Mouse (Mus musculus) heart, postnatal 36 days (tissue): ENCODE measurements around the gene Cux1. TPM values are rescaled to one million over a fixed set of nuclear protein-coding genes. Genes with fewer than 3 reads are reported as not detected.

ENCODE experiments used
- DNase-seq, 2 experiments: peaks; one replicate each; pipeline ENCODE4 v3.0.0; 2021 to 2022
- intact Hi-C: fragments of 180-260 bp; cut with DNase I; formaldehyde crosslinking; loops from one replicate; pipeline ENCODE4 v1.15.1; 2025
- total RNA-seq, 2 experiments: library from RNA; stranded (reverse); gene quantifications; 2 replicates each; pipeline ENCODE4 v1.2.3; 2021

Cux1 gene
- total RNA-seq, 2 experiments from 2014 or later, result 93.1 to 99.6 TPM

DNA sequence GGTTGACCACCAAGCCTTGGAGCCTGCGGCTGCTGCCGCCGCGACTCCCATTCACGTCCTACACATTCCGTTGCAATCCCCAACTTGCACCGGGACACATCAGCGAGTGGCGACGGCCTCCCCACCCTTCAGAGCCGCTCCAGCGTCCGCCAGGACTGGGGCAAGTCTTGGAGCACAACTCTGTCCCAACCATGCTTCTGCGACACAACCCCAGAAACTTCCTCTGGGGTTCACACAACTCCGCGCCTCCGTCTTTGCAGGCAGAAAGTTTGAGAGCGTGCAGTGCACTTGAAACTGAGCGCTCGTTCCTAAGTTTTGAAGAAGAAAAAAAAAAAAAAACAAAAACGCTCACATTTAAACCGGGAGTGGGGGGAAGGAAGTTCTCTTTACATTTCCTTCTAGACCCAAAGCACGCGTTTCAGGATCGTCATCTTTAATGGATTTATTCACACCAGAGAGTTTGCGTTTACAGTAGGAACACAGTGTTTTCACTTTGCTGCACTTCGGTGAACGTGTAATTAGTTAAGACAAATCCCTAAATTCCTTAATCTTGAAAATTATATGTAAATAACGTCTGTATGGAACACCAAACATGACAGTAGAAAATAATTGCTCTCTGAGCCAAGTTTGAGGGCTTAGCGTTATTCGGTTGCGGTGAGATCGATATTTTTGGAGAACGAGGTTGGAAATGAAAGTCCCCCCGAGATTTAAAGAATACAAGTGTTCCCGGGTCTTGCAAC, 906 bp upstream of the Cux1 start:
- intact Hi-C loops, result loop anchor here (2.0 to 5.0 kb wide), 6 partner anchors 97 to 371 kb away; partner anchors contain the start of gene Prkrip1
- peak in 1 of 2 experiments; percentile 62 for DNase-seq

DNA sequence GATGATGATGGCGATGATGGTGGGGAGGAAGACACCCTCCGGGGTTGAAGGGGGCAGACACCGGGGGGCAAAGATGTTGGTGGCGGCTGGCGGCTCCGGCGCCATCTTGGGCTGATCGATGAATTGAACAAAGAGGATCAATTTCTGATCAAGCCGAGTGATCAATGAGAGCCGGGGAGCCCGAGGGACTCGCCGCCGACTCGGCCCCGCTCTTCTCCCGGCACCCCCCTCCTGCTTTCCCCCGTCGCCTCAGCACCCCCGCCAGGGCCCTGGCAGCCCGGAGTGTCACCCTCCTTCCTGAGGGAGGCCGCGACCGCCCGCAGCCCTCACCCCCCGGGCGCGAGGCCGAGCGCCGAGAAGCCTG, 496 bp downstream of the Cux1 start:
- intact Hi-C loops, result loop anchor here (1.0 to 5.0 kb wide), 9 partner anchors 56 to 369 kb away; partner anchors contain the start of gene Prkrip1
- DNase-seq, result peak in 1 of 2 experiments; percentile 47

DNA sequence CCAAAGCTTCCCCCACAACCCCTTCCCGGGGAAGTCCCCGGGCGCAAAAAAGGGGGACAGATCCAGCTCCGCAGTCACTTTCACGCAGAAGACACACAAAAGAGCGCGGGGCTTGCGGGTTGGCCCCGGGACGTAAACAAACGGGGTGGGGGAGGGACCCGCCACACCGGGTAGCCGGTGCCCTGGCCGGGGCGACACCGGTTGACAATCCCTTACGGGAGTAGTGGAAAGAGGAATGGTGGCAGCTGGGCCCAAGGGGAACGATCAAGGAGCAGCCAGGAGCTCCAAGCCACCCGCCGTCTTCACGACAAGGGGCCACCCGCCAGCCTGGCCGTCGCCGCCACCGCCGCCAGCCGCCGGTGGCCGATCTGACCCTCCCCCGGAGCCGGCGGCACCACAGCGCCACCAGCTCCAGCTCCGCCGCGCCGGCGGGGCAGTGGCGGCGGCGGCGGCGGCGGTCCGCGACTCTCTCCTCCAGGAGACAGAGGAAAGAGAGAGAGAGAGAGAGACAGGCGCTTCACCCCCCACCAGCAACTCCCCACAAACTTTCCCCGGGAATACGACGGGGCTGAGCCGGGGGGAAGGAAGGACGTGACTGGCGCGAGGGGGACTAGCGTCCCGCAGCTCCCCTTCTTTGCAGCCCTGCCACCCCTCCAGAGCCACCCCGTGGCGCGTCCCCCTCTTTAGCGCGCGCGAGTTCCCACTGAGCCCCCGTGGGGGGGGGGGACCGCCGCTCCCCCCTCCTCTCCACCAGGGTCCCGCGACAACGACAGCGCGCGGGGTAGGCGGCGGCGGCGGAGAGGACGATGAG, 1.1 kb downstream of the Cux1 start:
- DNase-seq, result peak; percentile 66 to 79
- intact Hi-C loops, result loop anchor here (2.0 to 5.0 kb wide), 8 partner anchors 55 to 369 kb away; partner anchors contain the start of gene Prkrip1

DNA sequence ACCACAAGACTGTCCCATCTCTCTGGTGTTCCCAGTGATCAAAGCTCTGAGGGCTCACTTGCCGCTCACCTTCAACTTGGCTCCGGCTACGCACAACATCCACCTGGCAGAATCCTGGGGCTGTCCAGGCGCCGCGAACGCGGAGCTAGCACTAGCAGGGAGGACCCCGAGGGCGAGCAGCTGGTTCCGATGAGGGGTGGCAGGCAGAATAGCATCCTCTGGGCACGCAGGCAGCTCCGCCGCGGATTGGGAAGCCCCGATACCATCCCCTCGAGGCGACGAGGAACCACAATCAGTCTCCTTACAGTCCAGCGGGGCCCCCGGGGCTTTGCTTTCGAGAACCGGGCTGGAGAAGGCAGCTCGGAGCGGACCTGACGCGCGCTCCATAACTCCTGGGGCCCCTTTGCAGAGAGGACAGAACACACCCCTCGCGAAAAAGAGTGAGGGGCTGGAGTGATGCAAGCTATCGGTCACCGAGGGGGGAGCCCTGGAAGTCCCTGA, 1.9 kb downstream of the Cux1 start:
- peak; percentile 54 to 68 for DNase-seq
- intact Hi-C loops, result loop anchor here (5.0 kb wide), 5 partner anchors 103 to 368 kb away; partner anchors contain the start of gene Prkrip1

DNA sequence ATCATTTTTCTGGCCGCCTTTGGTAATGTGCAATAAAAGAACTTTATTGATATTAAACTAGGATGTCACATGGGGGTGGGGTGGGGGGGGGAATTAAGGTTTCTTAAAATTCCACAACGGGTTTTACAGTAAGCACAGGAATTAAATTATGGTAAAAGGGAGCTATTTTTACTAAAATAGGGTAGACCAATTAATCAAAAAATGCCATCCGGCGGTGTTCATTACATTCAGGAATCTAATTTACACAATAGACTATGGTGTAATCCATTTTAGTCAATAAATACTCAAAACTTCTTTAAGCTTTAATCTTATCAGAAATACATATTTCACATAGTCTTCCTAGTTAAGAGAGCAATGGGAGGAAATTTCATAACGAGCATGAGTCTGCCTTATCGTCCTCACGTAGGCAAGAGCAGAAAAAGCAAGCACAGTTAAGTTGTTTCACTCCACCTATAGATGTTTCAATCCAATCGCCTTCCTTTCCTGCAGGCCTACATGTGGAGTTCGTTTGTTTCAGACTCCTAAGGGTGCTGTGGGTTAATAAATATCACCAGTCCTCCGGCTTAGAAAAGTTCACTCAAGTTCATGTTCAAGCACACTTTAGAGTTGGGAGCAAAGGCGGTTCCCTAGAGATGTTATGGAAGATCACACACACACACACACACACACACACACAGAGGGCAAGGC, 2.5 kb downstream of the Cux1 start:
- intact Hi-C loops, result loop anchor here (5.0 kb wide), 5 partner anchors 102 to 367 kb away; partner anchors contain the start of gene Prkrip1
- no peak for DNase-seq

DNA sequence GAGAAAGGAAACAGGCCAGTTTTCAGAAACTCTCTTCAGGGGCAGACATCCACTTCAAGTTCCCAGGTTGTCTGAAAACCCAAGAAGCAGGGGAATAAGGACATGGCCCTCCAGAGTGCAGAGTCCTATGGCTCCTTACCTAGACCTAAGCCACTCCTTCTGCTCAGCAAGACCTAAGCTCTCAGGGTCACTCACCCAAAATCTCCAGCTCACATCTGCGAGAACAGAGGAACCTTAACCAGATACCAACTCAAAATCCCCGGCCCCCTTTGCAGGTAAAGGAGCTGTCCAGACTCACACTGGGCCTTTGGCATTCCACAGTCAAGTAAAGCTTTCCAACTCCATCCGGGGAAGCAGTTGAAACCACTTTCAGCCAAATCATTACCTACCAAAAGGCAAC, 3.3 kb downstream of the Cux1 start:
- no peak for DNase-seq
- intact Hi-C loops, result no loop called here

DNA sequence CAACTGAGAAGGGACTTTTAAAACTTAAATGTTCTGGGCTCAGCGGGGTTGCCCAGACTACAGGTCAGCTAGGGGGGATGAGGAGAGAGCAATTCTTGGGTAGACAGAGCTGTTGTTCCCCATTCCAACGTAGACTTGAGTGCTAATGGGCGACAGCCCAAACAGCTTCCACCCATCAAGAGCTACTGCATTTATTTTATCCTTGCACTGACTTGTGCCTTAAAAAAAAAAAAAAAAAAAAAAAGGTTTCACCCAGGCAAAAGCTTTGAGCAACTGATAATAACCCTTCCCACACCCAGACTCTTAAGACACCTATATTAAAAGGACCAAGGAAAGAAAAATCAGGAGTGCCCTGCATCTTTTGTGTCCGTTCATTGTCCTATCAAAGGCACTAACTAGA, 4.2 kb downstream of the Cux1 start:
- intact Hi-C loops, result no loop called here
- no peak for DNase-seq

DNA sequence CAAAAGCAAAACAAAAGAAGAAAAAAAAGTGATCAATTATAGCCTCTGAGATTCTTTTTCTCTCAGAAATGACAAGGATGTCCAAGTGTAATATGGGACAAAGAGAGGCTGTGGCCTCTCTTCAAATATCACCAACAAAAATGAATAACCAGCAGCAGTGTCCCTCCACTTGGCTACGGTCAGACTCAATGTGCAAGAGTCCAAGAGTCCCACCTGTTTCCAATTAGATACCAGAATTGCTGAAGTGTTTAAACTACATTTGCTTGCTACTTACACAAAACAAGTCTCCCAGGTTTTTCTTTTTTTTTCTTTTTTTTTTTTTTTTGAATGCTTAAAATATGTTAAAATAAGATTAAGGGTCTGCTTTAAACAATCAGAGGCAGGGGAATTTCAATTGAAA, 5.1 kb downstream of the Cux1 start:
- intact Hi-C loops, result no loop called here
- DNase-seq, result no peak

DNA sequence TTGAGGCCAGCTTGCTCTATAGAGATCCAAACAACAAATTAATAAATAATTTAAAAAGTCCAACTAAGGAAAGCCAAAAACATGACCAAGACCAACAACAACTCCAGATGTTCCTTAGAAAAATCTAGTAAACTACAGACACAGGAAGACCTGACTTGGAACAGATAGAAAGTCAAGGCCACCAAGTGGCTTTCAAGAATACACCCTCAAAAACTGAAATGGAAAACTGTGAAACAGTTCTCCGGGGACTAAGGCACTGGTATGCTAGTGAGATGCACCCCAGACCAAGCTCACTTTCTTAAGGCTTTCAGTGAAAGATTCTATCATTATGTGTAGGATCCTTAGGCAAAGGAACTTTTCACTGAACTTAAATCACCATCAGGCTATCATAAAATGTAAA, 5.6 kb downstream of the Cux1 start:
- intact Hi-C loops, result no loop called here
- DNase-seq, result no peak

DNA sequence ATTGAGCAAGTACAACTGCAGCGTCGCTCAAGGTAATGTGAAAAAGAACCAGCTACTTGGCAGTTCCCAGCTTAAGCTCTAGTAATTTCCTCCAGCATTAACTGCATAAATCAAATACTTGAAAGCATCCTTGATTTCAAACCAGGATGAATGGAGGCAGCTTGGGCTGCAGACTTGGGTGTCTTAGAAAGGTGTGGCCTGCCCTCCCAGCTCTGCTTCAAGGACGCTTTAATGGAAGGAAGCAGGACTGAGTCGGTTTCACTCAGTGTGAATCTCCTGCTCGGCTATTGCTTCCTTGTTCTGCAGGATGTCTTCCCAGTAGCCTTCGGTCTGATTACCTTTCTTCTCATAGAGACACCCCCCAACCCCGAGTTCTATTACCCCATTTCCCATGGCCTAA, 6.6 kb downstream of the Cux1 start:
- DNase-seq, result no peak
- intact Hi-C loops, result no loop called here

DNA sequence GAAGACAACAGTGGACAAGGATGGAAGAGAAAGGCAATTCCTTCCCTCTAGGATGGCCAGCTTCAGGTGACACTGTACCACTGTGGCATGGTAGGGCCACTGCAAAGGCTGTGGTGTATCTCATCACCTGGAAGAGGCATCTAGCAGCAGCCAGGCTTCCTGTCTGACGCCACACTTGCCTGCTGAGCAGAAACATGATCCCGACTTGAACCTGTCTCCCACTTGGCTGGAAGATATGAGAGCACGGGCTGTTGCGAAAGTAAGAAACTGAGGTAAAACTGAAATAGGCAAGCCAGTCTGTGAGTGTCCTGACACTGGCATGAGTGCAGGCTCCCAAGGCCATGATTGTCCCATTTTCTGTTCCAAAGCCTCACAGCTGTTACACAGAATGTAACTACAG, 9.8 kb downstream of the Cux1 start:
- DNase-seq, result no peak
- intact Hi-C loops, result no loop called here

DNA sequence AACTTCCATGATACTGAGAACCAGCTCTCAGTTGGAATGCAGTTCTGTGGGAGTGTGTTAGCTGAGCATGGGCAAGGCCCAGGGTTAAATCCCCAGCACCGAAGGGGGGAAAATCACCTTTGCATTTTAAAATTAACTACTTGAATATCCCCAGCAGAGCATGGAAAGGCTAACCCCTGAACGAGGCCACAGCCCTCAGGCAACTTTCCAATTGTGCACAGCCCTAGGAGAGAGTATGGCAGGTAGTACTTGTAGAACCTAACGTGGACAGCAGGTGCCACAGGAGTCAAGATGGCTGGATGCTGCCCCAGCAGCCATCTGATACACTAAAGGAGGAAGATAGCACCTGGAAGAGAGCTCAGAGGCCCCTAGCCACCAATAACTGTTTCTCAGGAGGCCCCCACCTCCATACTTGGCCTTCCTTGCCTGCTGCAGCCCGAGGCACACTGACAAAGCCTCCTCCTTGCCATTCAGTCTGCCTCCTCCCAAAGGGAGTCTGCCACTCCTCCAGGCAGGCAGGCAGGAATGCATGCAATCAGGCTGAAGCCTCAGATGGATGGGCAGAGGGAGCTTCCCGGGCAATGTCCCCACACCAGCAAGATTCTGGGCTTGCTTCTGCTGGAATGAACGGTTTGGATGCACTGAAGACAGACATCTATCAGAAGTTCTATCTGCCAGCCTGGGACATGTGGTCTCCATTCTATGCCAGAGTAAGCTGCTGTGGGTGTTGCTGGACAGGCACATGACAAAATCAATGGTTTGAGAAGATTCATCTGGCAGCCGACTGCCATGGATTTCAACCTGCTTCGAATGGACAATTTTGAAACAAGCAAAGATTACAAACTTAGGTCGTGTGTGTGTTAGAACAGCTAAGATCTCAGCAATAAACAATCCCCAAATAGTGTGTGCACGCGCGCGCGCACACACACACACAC, 10.7 kb downstream of the Cux1 start:
- intact Hi-C loops, result no loop called here
- DNase-seq, result no peak

DNA sequence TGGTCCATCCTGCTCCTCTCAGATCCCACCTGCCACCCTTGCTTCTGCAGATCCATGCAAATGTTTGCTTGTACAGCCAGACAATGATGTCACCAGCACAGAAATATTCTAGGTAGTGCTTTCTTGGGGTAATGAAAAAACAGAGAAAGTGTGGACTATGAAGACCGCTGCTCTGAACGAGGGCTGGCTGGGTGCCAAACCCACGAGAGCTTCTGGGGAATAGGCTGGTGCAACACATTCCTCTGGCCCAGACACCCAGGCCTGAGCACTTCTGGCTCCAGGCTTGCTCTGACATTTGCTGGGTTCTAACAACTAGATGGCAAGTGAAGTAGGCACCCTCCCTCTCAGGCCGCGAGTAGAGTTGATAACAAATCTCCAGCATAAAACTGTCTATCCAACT, 11.6 kb downstream of the Cux1 start:
- peak; percentile 62 to 68 for DNase-seq
- intact Hi-C loops, result no loop called here

DNA sequence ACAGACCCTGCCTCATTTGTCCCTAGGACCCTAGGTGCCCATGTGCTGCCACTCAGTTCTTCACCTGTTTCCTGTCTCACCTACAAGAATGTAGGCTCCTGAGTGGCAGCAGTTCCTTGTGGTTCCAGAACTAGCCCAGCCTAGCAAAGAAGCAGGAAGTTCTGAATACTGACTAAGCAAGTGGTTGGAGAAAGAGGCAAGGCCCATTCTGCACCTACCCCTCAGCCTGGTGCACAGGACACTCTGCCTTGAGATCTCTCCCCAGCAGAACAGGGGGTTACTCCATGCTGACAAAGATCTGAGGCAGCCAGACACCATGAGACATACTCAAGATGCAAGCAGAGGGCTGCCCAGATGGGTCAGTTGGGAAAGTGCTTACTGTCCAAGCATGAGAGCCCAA, 14.5 kb downstream of the Cux1 start:
- intact Hi-C loops, result no loop called here
- DNase-seq, result no peak

DNA sequence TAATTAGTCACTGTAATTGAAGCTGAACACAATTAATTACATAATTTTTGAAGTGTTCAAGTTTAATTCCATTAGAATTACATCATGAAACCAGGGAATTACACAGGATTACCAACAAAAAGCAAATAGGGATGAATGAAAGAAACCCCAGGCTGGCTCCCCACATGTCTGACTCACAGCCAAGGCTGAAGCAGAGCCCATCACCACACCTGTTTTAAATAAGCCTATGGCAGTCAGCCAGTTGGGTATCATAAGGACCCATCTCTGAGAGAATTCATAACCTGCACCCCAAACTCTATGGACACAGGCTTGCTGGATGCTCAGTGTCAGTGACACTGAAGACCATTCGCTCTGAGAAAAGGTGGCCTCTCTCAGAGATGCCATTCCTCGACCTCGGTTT, 15.2 kb downstream of the Cux1 start:
- intact Hi-C loops, result no loop called here
- DNase-seq, result no peak

DNA sequence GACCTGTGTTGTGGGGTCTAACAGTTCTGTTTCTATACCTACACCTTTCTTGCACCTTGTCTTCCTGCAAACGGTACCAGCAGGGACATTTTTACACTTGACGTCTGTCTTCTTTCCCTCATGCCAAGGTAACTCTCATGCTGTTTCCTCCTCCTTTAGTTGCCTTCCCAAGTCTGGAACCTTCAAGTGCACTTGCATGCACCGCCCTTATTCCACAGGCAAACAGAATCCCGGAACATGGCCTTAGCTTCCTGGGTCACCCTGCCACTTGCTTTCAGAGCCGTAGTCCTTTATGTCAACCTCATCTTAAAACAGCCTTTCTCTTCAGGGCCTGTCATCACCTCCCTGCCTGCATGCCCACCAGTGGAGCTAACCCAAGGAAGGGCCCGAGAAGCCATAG, 15.7 kb downstream of the Cux1 start:
- intact Hi-C loops, result no loop called here
- no peak for DNase-seq

DNA sequence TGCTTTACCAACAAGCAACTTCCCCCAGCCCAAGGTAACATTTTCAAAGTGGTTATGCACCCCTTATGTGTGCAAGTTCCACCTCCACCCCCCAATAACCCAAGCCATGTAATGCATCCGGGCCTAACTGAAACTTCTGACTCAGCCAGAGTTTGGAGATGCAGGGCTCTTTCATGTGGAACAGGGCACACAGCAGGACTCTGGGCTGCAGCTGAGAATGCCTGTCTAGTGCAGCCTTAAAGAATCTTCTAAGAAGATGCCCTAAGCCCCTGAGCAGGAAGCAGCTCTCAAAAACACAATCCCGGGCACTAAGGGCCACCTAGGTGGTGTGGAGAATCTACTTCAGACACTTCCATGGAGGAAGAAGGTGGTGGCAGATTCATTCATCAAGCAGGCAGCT, 16.6 kb downstream of the Cux1 start:
- DNase-seq, result no peak
- intact Hi-C loops, result no loop called here

DNA sequence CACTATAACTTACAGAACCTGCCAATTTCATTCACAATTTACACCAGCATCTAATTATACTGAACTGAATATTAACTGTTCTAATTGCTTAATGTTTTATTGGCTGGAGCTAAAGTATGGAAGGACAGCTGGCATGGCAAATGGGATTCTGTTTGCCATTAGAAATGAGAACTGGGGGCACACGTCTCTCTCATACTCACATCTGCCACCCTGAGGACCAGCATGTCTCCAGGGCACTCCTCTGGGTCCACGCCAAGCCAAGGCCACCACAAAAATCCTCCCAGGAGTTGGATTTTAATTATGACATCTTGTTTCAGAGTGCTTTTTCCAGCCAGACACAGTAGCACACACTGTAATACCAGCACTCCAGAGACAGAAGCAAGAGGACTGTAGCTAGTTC, 18.5 kb downstream of the Cux1 start:
- intact Hi-C loops, result no loop called here
- DNase-seq, result no peak

DNA sequence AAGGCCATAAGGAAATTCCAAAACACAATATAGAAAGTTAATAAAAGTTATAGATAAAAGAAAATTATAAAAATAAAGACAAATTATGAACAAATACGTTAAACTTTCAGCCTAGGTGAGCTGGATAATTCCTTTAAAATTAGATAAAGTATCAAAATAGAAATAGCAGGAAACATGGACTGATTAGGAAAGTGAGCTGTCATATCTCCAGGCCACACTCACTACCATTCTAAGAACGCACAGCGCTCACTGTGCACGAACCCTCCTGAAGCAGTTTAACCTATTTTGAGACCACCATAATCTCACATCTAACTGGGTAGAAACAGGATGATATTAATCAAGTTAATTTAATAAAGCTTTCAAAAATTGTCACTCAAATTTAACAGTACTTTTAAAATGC, 22.2 kb downstream of the Cux1 start:
- intact Hi-C loops, result no loop called here
- no peak for DNase-seq

DNA sequence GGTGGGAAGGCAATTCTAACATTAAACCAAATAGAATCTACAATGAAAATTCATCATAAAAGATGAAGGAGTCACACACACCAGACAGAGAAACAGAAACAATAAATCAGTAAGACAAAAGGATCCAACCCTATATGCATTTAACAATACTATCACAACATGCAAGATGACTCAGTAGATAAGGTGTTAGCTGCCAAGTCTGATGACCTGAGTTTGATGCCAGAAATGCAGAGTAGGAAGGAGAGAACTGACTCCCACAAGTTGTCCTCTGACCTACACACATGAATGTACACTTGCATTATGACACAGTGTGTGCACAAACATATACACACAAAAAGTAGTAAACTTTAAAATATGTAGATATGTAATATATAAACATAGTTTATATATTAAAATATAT, 24.1 kb downstream of the Cux1 start:
- no peak for DNase-seq
- intact Hi-C loops, result no loop called here
